Mouse (Mus musculus): ENCODE results near the gene A830031A19Rik. TPM values are rescaled to one million over a fixed set of nuclear protein-coding genes. Genes with fewer than 3 reads are reported as not detected.
A peak's percentile ranks its signal among the peaks of the same experiment; 100 is the strongest.

Gene A830031A19Rik
- polyA plus RNA-seq, 1 experiment from 2014 or later, result 0.23 TPM

DNA sequence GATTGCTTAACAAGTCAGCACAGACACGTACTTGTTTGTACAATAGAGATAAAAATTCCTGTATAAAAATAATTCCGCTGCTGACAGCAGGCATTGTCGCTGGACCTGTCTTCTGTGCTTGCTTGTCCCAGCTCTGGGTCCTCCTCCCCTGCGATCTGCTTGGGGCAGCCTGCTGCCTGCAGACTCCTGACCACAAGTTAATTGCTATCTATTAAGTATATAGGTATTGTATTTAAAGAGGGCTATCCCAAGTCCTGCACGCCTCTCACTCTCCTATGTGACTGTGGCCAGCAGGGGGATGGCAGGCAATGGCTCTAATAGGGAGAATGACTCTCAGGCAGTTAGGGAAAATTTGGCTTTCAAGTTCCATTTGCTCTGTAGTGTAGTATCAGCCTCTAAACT lies 19.2 kb upstream of the A830031A19Rik start:
- H3K4me1 ChIP-seq, result peaks cover 85% of the 10 kb centered on the region
- H3K27ac ChIP-seq, result peak overlapping the region; percentile 75; the same call in 1 of the 2 replicates
- no peaks in the 10 kb centered on the region for H3K36me3 ChIP-seq (replicated peaks)
- 41% methylated on average over 5 of the region's 5 CpGs for WGBS
- H3K4me3 ChIP-seq, result no peak overlapping the region
- no peaks in the 10 kb centered on the region for H3K9me3 ChIP-seq
- ATAC-seq (replicated peaks), result no peak
- no peak overlapping the region for H3K9ac ChIP-seq
- H3K4me2 ChIP-seq, result no peak overlapping the region
- no peaks in the 10 kb centered on the region for H3K27me3 ChIP-seq (replicated peaks)

- Histone ChIP-seq H3K9me3 (no peaks in the 10 kb centered on the region), H3K4me2 (peak overlapping the region; percentile 13; the same call in 1 of the 2 replicates), H3K4me1 (peaks cover 86% of the 10 kb centered on the region), H3K27ac (peak overlapping the region; percentile 58; the same call in 1 of the 2 replicates), H3K36me3 (replicated peaks) (no peaks in the 10 kb centered on the region), H3K4me3 (no peak overlapping the region), H3K27me3 (replicated peaks) (no peaks in the 10 kb centered on the region), H3K9ac (0 out of 2 replicates have a peak overlapping the region, but pooled peaks have one; percentile 25)
- 46% methylated on average over 3 of the region's 3 CpGs for WGBS
- ATAC-seq (replicated peaks), result no peak
These were observed 17.8 kb upstream of the A830031A19Rik start for GRCm38 (mm10) chr11:24092618-24093017.

GRCm38 (mm10) chr11:24091393-24092080 lies 16.7 kb upstream of the A830031A19Rik start:
- peak overlapping the region; percentile 21; the same call in 1 of the 2 replicates for H3K9ac ChIP-seq
- H3K4me3 ChIP-seq, result peak overlapping the region; percentile 21
- H3K4me2 ChIP-seq, result peak overlapping the region; percentile 44
- no peaks in the 10 kb centered on the region for H3K9me3 ChIP-seq
- peak; percentile 40; the same call in 1 of the 2 replicates for ATAC-seq (replicated peaks)
- no peaks in the 10 kb centered on the region for H3K27me3 ChIP-seq (replicated peaks)
- H3K27ac ChIP-seq, result peak overlapping the region; percentile 60
- no peaks in the 10 kb centered on the region for H3K36me3 ChIP-seq (replicated peaks)
- 17% methylated on average over 15 of the region's 15 CpGs for WGBS
- H3K4me1 ChIP-seq, result peaks cover 86% of the 10 kb centered on the region

DNA sequence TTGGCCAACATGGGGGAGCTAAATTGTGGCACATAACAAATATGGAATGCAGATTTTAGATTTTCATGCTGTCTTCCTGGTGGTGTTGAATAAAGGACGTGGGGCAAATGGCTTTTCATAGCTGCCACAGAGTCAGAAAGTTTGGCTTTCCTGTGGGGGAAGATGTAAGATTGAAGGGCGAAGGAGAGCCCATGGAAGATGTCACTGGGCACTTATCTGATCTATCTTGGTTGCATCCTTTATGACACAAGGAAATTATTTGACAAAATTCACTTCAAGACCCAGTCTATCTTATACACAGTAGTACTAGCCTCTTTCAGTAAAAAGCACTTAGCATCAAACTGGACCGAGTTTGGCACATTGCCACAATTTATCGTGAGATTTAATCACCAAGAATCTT lies 15.6 kb upstream of the A830031A19Rik start:
- H3K4me3 ChIP-seq, result no peak overlapping the region
- 68% methylated on average over 4 of the region's 4 CpGs for WGBS

DNA sequence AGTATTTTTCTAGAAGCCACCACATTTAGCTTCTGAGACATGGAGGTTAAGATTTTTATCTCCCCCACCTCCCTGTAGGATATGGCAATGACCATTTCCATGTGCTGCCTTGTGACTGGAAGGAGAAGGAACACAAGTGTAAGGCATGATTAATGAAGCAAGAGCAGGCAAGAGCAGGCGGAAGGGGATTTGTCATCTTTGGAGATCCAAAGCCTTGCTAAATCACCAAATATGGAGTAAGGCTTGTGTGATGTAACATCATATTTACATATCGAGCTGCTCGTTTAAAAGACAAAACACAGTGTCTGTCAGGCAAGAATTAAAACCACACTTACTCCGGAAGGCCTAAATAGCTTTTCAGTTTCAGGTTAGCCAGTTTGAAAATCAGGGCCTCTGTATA lies 12.2 kb upstream of the A830031A19Rik start:
- 0 out of 2 replicates have a peak overlapping the region, but pooled peaks have one; percentile 5 for H3K9ac ChIP-seq
- no peak overlapping the region for H3K4me3 ChIP-seq
- ATAC-seq (replicated peaks), result no peak
- H3K4me1 ChIP-seq, result peaks cover 85% of the 10 kb centered on the region
- H3K4me2 ChIP-seq, result peak overlapping the region; percentile 93
- no peaks in the 10 kb centered on the region for H3K36me3 ChIP-seq (replicated peaks)
- no peaks in the 10 kb centered on the region for H3K27me3 ChIP-seq (replicated peaks)
- H3K9me3 ChIP-seq, result no peaks in the 10 kb centered on the region
- 66% methylated on average over 4 of the region's 4 CpGs for WGBS
- H3K27ac ChIP-seq, result 0 out of 2 replicates have a peak overlapping the region, but pooled peaks have one; percentile 20

More for the DNA sequence above, 15.6 kb upstream of the A830031A19Rik start:
- Histone ChIP-seq H3K36me3 (replicated peaks) (no peaks in the 10 kb centered on the region), H3K9me3 (no peaks in the 10 kb centered on the region), H3K9ac (no peak overlapping the region), H3K27me3 (replicated peaks) (no peaks in the 10 kb centered on the region), H3K4me2 (no peak overlapping the region), H3K27ac (no peak overlapping the region), H3K4me1 (peaks cover 87% of the 10 kb centered on the region)
- no peak for ATAC-seq (replicated peaks)

DNA sequence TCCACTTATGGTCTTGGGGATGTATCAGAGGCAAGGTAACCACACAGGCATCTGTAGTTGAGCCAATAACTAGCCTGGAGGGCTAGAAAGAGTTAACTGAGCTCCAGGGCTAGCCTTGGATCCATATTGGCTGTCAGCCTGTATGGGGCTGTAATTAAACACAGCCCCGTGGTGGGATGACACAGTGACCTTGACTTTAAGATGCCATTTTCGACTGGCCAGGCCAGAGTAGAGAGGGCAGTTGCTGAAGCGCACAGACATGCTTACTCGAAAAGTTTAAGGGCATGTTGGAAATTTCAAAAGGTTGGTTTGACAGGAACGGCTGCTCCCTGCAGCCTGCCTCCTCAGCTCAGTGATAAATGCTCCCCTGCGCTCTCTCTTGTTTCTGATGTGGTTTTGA lies 11.1 kb upstream of the A830031A19Rik start:
- WGBS, result 58% methylated on average over 6 of the region's 6 CpGs

DNA sequence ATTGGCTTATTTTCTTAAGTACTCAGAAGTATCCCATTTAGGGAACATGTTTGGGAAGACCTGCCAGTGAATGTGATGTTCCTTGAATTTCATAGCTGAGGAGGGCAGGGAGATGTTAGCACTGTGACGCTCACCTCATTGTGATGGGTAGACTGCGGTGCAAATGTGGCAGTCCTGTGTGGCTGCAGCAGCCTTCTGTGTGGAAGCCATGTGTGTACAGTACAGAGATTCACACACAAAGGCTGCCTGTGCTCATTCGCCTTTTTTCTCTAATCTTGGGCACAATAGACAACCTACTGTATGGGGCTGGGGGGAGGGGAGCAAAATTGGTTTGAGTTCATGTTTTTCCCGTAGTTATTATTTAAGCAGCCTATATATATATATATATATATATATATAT lies 9.7 kb upstream of the A830031A19Rik start:
- Histone ChIP-seq H3K4me1 (peaks cover 69% of the 10 kb centered on the region), H3K27ac (peak overlapping the region; percentile 62), H3K4me3 (peak overlapping the region; percentile 18; the same call in 1 of the 2 replicates), H3K4me2 (peak overlapping the region; percentile 93), H3K27me3 (replicated peaks) (no peaks in the 10 kb centered on the region), H3K9ac (peak overlapping the region; percentile 28; the same call in 1 of the 2 replicates), H3K9me3 (no peaks in the 10 kb centered on the region), H3K36me3 (replicated peaks) (no peaks in the 10 kb centered on the region)
- ATAC-seq (replicated peaks), result no peak
- WGBS, result 39% methylated on average over 4 of the region's 4 CpGs

More for the DNA sequence above, 11.1 kb upstream of the A830031A19Rik start:
- Histone ChIP-seq H3K9ac (0 out of 2 replicates have a peak overlapping the region, but pooled peaks have one; percentile 9), H3K9me3 (no peaks in the 10 kb centered on the region), H3K27ac (peak overlapping the region; percentile 48; the same call in 1 of the 2 replicates), H3K4me2 (peak overlapping the region; percentile 93), H3K27me3 (replicated peaks) (no peaks in the 10 kb centered on the region), H3K36me3 (replicated peaks) (no peaks in the 10 kb centered on the region), H3K4me3 (no peak overlapping the region), H3K4me1 (peaks cover 80% of the 10 kb centered on the region)
- ATAC-seq (replicated peaks), result no peak

DNA sequence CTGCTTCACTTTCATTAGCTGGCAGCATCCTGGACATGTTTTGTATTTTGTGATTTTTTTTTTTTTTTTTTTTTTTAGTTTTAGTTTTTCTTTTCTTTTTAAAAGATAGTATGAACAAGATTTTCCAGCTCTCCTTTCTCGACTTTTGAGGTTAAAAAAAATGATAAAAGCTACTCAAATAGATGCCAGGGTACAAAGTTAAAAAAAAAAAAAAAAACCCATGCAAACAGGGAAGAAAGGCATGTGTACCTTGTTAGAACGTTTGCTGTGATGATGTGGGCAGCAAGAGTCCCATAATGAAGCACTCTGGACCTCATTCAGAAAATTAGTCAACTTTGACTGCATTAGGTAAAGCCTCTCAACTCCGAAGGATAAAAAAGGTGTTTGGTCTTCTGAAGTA lies 9.2 kb upstream of the A830031A19Rik start:
- no peak for ATAC-seq (replicated peaks)
- 0 out of 2 replicates have a peak overlapping the region, but pooled peaks have one; percentile 18 for H3K4me3 ChIP-seq
- H3K27me3 ChIP-seq (replicated peaks), result no peaks in the 10 kb centered on the region
- 49% methylated on average over 3 of the region's 3 CpGs for WGBS
- peak overlapping the region; percentile 62; the same call in 1 of the 2 replicates for H3K27ac ChIP-seq
- H3K4me1 ChIP-seq, result peaks cover 64% of the 10 kb centered on the region
- H3K36me3 ChIP-seq (replicated peaks), result no peaks in the 10 kb centered on the region
- H3K9ac ChIP-seq, result peak overlapping the region; percentile 28; the same call in 1 of the 2 replicates
- peak overlapping the region; percentile 93 for H3K4me2 ChIP-seq
- H3K9me3 ChIP-seq, result no peaks in the 10 kb centered on the region

DNA sequence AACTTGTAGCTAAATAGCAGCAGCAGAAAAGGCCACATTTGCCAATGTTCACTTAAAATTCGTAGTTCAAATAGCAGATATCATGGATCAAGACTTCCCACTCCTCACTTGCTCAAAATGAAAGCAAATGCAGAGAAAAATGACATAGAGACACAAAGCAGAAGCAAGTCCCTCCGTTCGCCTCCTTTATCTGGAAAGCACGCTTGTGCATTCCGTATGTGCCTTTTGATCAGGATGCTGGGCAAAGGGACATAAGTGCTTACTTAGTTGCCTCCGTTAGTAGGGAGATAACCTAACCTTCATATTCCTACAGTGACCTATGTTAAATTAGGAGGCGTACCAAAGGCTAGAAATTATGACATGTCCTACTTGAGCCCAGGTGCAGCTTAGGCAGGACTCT lies 8.6 kb upstream of the A830031A19Rik start:
- no peak for ATAC-seq (replicated peaks)
- H3K9ac ChIP-seq, result peak overlapping the region; percentile 44
- WGBS, result 42% methylated on average over 7 of the region's 7 CpGs
- no peaks in the 10 kb centered on the region for H3K36me3 ChIP-seq (replicated peaks)
- peak overlapping the region; percentile 97 for H3K27ac ChIP-seq
- no peaks in the 10 kb centered on the region for H3K27me3 ChIP-seq (replicated peaks)
- peaks cover 59% of the 10 kb centered on the region for H3K4me1 ChIP-seq
- H3K4me3 ChIP-seq, result peak overlapping the region; percentile 89
- H3K9me3 ChIP-seq, result no peaks in the 10 kb centered on the region
- peak overlapping the region; percentile 93 for H3K4me2 ChIP-seq

GRCm38 (mm10) chr11:24083076-24083405 lies 8.2 kb upstream of the A830031A19Rik start:
- Histone ChIP-seq H3K9ac (peak overlapping the region; percentile 44), H3K27me3 (replicated peaks) (no peaks in the 10 kb centered on the region), H3K9me3 (no peaks in the 10 kb centered on the region), H3K27ac (peak overlapping the region; percentile 97), H3K4me2 (peak overlapping the region; percentile 93), H3K4me3 (peak overlapping the region; percentile 89), H3K4me1 (peaks cover 55% of the 10 kb centered on the region), H3K36me3 (replicated peaks) (no peaks in the 10 kb centered on the region)
- no peak for ATAC-seq (replicated peaks)
- 35% methylated on average over 1 of the region's 1 CpGs for WGBS

DNA sequence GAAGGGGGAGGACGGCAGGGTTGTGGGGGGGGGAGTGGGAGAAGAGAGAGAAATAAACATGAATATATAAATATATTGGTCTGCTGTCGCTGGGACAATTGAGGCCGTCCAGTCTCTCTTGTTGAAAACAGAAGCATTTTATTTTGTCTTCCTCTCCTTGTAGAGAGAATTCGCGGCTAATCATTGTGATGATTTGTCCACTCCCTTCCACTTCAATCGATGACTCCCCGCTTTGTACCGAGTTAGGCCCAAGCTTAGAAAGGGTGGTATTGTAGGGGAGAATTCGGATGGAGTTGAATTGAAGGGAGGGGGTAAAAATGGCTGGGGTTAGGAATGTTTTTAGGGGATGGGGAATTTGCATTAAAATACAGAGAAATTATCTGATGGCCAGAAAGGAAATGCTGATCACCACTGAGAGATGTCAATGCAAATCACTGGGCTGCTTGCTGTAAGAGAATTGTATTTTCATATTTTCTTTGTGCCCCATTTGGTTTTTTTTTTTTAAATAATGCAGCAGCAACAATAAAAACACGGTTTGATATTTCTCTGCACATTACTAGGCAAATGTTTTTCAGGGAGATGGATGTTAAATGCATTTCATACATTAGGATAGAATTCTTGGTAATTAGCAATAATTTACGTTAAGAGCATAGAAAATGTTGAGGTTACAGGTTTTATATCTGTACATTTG lies 7.7 kb upstream of the A830031A19Rik start:
- H3K9me3 ChIP-seq, result no peaks in the 10 kb centered on the region
- H3K4me3 ChIP-seq, result peak overlapping the region; percentile 89
- ATAC-seq (replicated peaks), result no peak
- peak overlapping the region; percentile 93 for H3K9ac ChIP-seq
- H3K36me3 ChIP-seq (replicated peaks), result no peaks in the 10 kb centered on the region
- no peaks in the 10 kb centered on the region for H3K27me3 ChIP-seq (replicated peaks)
- H3K4me1 ChIP-seq, result peaks cover 50% of the 10 kb centered on the region
- H3K4me2 ChIP-seq, result peak overlapping the region; percentile 93
- peak overlapping the region; percentile 97 for H3K27ac ChIP-seq
- WGBS, result 12% methylated on average over 11 of the region's 11 CpGs

DNA sequence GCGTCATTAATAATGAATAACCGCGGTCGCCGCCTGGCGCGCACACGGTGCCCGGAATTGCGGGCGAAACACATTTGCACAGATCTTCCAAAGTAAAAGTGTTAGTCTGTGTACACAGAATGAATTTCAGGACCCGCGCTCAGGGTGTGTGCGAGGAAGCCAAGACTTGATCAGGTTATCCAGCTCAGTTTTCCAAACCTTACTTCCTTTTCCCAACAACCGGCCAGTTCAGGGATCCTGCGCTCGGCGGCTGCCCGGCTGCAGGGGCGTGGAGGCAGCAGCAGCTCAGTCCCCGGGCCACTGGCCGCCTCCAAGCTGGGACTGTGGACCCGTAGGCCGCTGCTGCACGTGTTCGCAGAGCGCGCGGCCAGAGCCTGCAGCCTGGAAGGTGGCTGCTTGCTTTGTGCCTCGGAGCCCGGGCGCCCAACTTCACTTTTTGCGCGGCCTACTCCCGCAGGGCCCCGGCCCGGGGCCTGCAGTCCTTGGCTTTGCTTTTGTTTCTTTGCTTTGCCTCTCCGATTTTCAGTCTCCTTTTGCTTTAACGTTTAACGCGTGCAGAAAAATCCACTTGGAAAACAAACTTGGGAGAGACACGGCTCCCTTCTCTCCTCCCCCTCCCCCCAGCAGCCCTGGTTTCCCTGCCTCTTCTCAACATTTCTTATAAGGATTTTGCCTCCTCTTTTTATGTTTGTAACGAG lies 7.0 kb upstream of the A830031A19Rik start:
- H3K27me3 ChIP-seq (replicated peaks), result no peaks in the 10 kb centered on the region
- H3K4me1 ChIP-seq, result peaks cover 43% of the 10 kb centered on the region
- no peaks in the 10 kb centered on the region for H3K36me3 ChIP-seq (replicated peaks)
- H3K9me3 ChIP-seq, result no peaks in the 10 kb centered on the region
- peak overlapping the region; percentile 97 for H3K27ac ChIP-seq
- WGBS, result under 1% methylated on average over 43 of the region's 43 CpGs
- ATAC-seq (replicated peaks), result peak; percentile 16; the same call in 1 of the 2 replicates
- peak overlapping the region; percentile 93 for H3K4me2 ChIP-seq
- H3K9ac ChIP-seq, result peak overlapping the region; percentile 93
- peak overlapping the region; percentile 89 for H3K4me3 ChIP-seq

Measured in midbrain, embryonic 15.5 days (tissue).